Mouse (Mus musculus): ENCODE results near the gene Chrdl2.

Gene Chrdl2

DNA sequence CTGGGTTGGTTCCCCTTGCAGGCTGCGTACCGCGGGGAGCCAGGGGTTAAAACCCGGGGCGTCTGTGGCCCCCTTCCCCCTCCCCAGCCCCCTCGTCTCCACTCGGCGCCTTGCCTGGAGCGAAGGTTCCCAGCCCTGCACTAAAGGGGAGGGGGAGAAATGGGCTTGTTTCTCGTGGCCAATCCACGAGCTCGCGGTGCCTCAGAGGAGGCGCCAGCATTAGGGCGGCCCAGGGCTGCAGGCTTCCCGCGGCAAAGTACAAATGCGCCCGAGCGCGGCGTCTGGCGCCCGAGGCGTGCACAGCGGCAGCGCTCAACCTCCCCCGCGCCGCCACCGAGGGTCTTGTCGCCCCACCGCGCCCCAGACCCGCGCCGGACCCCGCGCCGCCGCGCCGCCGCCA lies at the start of gene Chrdl2:
Gene Chrdl2, plus strand, starts transcription at position 383 of the 400 bp plus-strand sequence.
- in situ Hi-C loops (cut with MboI, MseI), result no loop called here

- in situ Hi-C loops (cut with MboI, MseI), result loop anchor here (25.0 kb wide), 1 partner anchor 1270 kb away; no protein-coding TSS in a partner anchor
Measured at GRCm38 (mm10) chr7:99957226-99957965, 48.6 kb upstream of the Chrdl2 start.

DNA sequence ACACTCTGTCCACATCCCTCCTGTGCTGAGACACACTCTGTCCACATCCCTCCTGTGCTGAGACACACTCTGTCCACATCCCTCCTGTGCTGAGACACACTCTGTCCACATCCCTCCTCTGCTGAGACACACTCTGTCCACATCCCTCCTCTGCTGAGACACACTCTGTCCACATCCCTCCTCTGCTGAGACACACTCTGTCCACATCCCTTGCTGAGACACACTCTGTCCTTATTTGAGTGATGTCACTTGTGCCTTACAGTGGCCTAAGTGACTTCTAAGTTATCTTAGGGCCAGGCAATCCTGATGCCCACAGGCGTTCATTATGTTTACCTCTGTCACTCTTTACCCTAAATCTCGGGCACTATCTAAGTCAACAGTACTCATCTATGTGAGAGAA lies 45.4 kb upstream of the Chrdl2 start:
- in situ Hi-C loops (cut with MboI, MseI), result loop anchor here (25.0 kb wide), 1 partner anchor 1273 kb away; no protein-coding TSS in a partner anchor

- in situ Hi-C loops (cut with MboI, MseI), result loop anchor here (25.0 kb wide), 1 partner anchor 1274 kb away; no protein-coding TSS in a partner anchor
Measured at GRCm38 (mm10) chr7:99961518-99961917, 44.5 kb upstream of the Chrdl2 start.

DNA sequence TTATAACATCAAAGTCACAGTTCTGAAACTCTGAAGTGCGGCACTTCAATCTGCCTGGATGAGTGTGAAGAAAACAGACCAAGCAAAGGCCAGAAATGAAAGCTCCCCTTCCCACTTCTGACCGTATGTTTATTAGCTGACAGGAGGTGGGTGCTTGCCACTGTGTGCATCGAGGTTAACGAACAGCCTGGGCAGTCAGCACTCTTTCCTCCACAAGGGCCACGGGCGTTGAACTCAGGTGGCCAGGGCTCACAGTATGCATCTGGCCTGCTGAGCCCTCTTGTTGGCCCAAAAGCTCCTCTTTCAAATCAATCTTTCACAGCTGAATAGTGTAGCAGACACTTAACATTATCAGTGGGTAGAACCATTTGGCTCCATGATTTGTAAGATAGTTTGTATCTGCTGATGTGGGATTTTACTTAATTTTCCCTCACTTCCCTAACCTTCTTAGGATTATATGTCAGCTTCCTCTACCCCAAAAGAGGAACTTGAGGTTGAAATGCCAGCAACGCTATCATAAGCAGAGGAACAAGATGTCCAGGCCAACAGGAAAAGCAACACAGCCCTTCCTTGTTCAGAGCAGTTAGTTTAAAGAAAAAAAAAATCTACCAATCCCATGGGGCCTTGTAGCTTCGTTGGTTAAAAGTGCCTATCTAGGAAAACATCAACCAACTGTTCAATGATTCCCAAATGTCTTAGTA lies 43.3 kb upstream of the Chrdl2 start:
- in situ Hi-C loops (cut with MboI, MseI), result loop anchor here (25.0 kb wide), 1 partner anchor 1275 kb away; no protein-coding TSS in a partner anchor

DNA sequence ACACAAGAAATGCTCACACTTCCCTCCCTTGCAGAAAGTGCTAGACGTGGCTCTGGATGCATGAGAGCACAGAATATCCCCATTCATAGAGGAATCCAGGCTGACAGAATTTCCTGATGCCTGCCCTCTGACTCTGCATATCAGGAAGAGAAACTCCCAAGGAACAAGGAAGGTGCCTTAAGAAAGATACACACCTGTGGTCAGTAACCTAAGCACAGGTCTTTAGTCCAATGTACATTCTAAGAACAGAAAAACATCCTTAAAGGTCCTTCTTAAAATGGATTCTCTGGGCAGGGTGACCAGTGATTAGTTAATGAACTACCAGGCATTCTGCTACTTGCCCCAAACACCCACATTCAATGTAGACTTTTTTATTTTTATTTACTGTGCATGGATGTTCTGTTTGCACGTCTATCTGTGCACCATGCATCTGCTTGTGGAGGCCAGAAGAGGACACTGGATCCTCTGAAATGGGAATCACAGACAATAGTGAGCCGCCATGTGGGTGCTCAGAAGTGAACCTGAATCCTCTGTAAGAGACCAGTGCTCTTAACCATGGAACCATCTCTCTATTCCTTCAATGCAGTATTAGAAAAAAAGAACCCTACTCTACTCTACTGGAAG lies 42.6 kb upstream of the Chrdl2 start:
- in situ Hi-C loops (cut with MboI, MseI), result loop anchor here (25.0 kb wide), 1 partner anchor 1276 kb away; no protein-coding TSS in a partner anchor

GRCm38 (mm10) chr7:99965020-99965841 lies 40.7 kb upstream of the Chrdl2 start:
- in situ Hi-C loops (cut with MboI, MseI), result loop anchor here (25.0 kb wide), 1 partner anchor 1278 kb away; no protein-coding TSS in a partner anchor

DNA sequence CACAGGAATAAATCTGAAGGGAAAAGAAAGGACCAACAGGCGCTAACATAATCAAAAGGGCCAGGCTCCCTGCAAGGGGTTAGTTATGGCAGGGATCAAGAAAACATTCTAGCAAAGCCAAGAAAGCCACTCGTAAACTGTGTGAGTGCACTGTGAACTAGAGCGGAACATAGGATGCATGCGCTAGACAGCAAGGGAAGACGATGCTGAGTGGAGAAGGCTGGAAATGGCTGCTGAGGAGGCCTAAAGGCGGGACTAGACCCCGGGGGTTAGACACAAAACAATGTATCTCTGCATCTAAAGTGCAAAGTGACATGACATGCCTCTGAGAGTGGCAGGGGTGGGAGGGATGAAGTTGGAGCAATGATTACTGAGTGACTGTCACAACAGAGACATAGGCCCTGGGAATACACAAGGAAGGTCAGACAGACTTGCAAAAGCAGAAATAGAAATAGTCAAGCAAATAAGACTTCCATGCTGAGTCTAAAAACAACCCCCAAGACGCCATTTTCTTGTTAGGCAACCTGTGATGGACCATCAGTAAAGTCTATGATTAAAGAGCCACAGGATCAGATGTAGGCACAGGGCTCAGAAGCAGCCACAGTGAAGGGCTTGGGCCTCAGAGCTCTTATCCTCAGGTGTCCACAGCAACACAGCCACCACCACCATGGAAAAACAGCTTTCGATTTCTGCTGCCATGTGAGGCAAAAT lies 39.8 kb upstream of the Chrdl2 start:
- in situ Hi-C loops (cut with MboI, MseI), result loop anchor here (25.0 kb wide), 1 partner anchor 1279 kb away; no protein-coding TSS in a partner anchor

DNA sequence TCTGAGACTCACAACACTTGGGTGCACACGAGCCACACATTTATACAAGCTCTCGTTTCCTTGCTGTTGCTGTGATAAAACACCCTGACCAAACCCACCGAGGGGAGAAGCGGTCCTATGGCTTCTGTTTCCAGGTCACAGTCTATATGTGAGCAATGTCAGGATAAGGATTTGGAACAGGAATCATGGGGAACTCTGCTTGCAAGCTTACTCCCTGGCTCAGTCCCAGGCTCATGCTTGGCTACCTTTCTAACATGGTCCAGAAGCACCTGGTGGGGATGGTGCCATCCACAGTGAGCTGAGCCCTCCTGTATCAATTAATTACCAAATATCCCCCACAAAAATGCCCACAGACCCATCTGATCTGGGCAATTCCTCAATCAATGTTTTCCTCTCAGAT lies 36.8 kb upstream of the Chrdl2 start:
- in situ Hi-C loops (cut with MboI, MseI), result loop anchor here (25.0 kb wide), 1 partner anchor 1282 kb away; no protein-coding TSS in a partner anchor

DNA sequence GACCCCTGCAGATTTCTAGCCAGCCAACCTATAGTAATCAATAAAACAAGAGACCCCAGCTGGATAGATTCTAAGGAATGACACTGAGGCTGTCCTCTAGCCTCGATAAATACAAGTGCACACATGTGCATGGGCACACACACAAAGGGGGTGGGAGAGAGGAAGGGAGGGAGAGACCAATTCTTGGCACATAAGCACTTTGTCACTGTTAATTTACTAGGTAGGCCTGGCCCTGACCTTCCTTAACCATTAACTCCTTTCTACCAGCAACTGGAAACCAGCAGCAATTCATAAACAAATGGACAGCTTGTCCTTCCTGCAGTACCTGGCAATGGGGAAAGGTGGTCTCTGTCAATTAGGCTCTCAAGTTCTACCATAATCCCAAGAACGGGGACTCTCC lies 34.0 kb upstream of the Chrdl2 start:
- in situ Hi-C loops (cut with MboI, MseI), result loop anchor here (25.0 kb wide), 1 partner anchor 1285 kb away; no protein-coding TSS in a partner anchor

DNA sequence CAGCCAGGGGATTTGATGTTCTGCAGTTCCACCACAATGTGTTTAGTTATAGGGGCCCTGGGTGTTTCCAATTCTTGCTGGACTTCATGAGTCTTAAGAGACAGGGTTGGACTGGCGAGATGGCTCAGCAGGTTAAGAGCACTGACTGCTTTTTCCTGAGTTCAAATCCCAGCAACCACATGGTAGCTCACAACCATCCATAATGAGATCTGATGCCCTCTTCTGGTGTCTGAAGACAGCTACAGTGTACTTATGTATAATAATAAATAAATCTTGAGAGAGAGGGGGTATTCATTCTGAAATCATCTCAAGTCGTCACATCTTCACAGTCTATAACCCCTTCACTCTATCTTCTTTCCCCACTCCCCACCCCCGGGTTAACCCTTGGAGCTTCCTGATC lies 33.1 kb upstream of the Chrdl2 start:
- in situ Hi-C loops (cut with MboI, MseI), result loop anchor here (25.0 kb wide), 1 partner anchor 1286 kb away; no protein-coding TSS in a partner anchor

DNA sequence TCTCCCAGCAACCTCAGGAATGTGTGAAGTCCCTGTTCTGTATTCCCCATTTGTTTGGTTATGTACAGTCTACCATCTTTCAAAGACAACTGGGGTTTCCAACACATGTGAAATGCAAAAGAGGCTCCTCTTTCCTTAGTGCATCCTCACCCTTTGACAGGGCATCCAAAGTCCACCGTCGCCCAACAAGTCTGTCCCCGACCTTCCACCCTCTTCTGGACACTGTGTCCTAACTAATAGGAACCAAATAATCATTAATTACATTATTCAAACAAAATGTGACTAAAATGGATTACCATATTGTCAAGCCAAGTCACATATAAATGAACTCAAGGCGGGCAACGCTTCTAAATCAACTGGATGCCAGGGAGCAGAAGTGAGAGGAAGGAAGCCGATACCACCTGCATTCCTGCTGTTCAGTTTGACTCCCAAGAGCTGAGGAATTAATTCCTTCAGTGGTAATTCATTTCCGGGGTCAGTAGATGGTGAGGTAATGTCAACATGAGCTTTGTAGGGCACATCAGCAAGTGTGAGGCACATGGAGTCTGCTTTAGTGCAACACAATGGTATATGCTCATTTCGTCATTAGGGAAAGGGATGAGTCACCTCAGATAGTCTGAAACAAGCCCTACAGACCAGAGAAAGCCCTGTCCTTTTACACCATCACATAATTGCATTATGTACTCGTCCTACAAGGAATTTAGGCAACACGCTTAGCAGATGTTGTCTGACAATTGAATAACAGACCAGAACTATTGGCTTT lies 31.6 kb upstream of the Chrdl2 start:
- in situ Hi-C loops (cut with MboI, MseI), result loop anchor here (25.0 kb wide), 1 partner anchor 1287 kb away; no protein-coding TSS in a partner anchor

- in situ Hi-C loops (cut with MboI, MseI), result no loop called here
Measured at GRCm38 (mm10) chr7:99975819-99976575, 30.0 kb upstream of the Chrdl2 start.

DNA sequence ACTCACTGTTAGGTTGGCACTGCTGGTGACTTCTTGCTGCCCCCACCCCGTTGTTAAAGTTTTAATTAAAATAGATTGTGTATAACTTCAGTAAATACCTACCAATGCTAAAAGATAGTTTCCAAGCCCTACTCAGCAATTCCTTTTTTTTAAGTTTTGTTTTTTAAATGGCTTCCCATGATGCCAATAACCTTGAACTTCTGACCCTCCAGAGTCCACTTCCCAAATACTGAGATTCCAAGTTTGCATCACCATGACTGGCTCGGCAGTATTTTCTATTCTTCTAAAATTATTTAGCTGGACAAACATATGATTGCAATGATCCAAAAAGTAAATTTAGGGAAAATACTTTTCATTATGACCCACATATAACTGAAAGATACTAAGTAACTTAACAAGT lies 27.9 kb upstream of the Chrdl2 start:
- in situ Hi-C loops (cut with MboI, MseI), result no loop called here

DNA sequence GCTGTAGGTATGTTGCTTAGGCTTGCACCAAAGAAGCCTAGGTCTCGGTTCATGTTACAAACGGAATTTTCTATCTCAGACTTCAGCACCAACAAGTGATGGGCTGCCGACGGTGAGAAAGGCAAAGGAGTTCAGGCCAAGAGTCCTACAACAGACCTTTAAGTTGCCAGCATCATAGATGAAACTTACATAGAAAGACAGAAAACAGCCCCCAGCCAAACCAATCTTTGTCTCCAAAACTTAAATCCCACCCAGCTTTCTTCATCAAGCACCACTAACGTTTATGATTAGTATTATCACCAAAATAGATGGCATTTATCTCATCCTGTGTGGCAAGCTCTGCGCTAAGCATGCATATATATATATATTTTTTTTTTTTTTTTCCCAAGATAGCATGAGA lies 26.9 kb upstream of the Chrdl2 start:
- in situ Hi-C loops (cut with MboI, MseI), result no loop called here

GRCm38 (mm10) chr7:99979546-99980131 lies 26.3 kb upstream of the Chrdl2 start:
- in situ Hi-C loops (cut with MboI, MseI), result no loop called here

DNA sequence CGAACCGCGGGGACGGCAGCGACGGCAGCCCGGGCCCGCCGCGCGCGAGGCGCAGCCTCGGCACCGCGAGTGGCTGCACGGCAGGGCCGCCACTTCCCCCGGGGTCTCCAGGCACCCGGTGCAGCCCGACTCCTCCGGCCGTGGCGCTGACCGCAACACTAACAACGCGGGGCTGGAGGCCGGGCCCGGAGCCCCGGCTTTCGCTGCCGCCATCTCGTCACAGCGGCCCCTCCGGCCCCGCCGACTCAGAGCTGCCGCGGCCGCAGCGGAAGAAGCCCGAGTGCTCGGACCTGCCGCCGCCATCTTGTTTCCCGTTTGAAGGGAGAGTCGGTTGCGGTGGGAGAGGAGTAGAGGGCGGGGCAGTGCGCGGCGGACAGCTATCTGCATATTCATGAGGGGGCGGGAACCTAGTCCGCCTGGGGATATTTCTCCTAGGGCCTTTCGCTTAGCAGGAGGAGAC lies 25.8 kb upstream of the Chrdl2 start, which contains the start of gene Rnf169:
Gene Rnf169, minus strand, starts transcription at position 317 of the 460 bp plus-strand sequence.
- in situ Hi-C loops (cut with MboI, MseI), result no loop called here

- in situ Hi-C loops (cut with MboI, MseI), result no loop called here
Measured at GRCm38 (mm10) chr7:99981311-99981710, 24.7 kb upstream of the Chrdl2 start.
